24 mouse cellular contexts compared by ENCODE assay signal in the genomic region with DNA sequence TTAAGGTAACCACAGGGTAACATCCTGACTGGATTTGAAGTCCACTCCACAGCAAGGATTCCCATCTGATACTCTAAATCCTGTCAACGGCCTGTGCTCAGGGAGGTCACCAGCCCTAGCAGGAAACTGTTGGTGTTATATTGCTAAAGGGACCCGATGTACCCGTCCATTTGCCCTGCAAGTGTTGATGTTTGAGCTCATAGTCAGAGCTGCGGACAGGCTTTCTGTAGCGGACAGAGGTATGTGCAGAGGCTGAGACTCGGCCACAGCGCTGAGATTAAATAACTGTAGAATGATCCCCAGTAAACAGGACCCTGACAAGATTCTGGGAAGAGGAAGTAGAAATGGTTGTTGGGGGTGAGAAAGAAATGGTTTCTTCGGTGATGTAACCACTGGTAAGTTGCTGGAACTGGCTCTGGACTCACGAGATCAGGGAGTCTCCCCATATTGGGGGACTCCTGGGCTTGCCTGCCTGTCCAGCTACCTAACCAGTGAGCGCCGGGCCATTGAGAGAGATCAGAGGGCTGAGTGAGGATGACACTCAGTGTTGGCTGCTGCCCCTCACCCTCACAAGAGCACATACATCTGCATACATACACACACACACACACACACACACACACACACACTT.
"Had no signal": no experiment of that assay in that cellular context is flagged by ENCODE, and none has a peak within 500 bp of the region (broad histone marks: within the 10 kb centered on the region; RNA-seq: fewer than 3 reads in every experiment).

No protein-coding gene starts in this region.

- H3K4me3 ChIP-seq: heart, adult 2 months; heart, embryonic 13.5 days; heart, embryonic 15.5 days; hindbrain, embryonic 10.5 days; hindbrain, embryonic 12.5 days; intestine, embryonic 15.5 days; layer of hippocampus, adult 2 months; left cerebral cortex, adult 2 months; limb, embryonic 13.5 days; limb, embryonic 15.5 days had no signal

- H3K36me3 ChIP-seq: heart, embryonic 13.5 days; heart, embryonic 15.5 days; hindbrain, embryonic 10.5 days; hindbrain, embryonic 12.5 days; intestine, embryonic 15.5 days; limb, embryonic 13.5 days; limb, embryonic 15.5 days had no signal

- H3K4me2 ChIP-seq: heart, embryonic 11.5 days; heart, embryonic 13.5 days; heart, embryonic 15.5 days; hindbrain, embryonic 12.5 days; hindbrain, embryonic 14.5 days; intestine, embryonic 15.5 days; limb, embryonic 13.5 days; limb, embryonic 15.5 days had no signal

- H3K27ac ChIP-seq: heart, adult 2 months; heart, embryonic 13.5 days; heart, embryonic 15.5 days; hindbrain, embryonic 10.5 days; hindbrain, embryonic 12.5 days; hindbrain, embryonic 14.5 days; intestine, embryonic 15.5 days; layer of hippocampus, adult 2 months; left cerebral cortex, adult 2 months; limb, embryonic 13.5 days; limb, embryonic 15.5 days had no signal

- ATAC-seq: hindbrain, embryonic 16.5 days; inflammation-experienced regulatory T-cells, adult 6 months; intestine, embryonic 15.5 days; intestine, postnatal 0 days had no signal

- H3K27me3 ChIP-seq: heart, embryonic 15.5 days; intestine, embryonic 15.5 days; limb, embryonic 15.5 days had no signal

- H3K9ac ChIP-seq: heart, embryonic 13.5 days; heart, embryonic 15.5 days; hindbrain, embryonic 12.5 days; hindbrain, embryonic 14.5 days; intestine, embryonic 15.5 days; limb, embryonic 13.5 days; limb, embryonic 15.5 days had no signal

- H3K4me1 ChIP-seq: heart, embryonic 13.5 days; heart, embryonic 15.5 days; hindbrain, embryonic 12.5 days; intestine, embryonic 15.5 days; limb, embryonic 13.5 days; limb, embryonic 15.5 days had no signal

- DNase-seq: gastrocnemius, postnatal 14 days; gastrocnemius, postnatal 36 days; heart, adult 2 months; heart, postnatal 4 days; kidney, adult 18-20 months; kidney, adult 8-10 months; kidney, postnatal 10 days; kidney, postnatal 25 days; kidney, postnatal 4 days; left cerebral cortex, postnatal 4 days had no signal

- H3K9me3 ChIP-seq: heart, embryonic 13.5 days; heart, embryonic 15.5 days; hindbrain, embryonic 10.5 days; hindbrain, embryonic 12.5 days; intestine, embryonic 15.5 days; limb, embryonic 13.5 days; limb, embryonic 15.5 days had no signal
